Mouse (Mus musculus) layer of hippocampus, adult 9-10 months (tissue): ENCODE measurements around the gene Gm10197.

ENCODE experiments used
- DNase-seq: peaks from one replicate; pipeline ENCODE4 v3.0.0; 2022; ENCODE audit warnings: low spot score

Gm10197 gene

DNA sequence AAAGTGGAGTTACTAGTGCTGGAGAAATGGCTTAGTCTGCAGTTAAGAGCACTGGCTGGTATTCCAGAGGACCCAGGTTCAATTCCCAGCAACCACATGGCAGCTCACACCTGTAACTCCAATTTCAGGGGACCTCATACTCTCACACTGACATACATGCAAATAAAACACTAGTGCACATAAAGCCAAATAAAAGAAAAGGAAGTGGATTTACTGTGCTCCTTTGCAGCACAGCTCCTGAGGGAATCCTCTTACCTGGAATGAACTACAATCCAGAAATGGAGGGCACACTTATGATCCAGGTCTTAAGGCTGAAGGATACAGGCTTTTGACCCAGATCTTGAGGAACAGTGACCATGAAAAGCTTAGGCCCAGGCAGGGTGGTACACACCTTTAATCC, 22.1 kb upstream of the Gm10197 start:
- DNase-seq: no peak

DNA sequence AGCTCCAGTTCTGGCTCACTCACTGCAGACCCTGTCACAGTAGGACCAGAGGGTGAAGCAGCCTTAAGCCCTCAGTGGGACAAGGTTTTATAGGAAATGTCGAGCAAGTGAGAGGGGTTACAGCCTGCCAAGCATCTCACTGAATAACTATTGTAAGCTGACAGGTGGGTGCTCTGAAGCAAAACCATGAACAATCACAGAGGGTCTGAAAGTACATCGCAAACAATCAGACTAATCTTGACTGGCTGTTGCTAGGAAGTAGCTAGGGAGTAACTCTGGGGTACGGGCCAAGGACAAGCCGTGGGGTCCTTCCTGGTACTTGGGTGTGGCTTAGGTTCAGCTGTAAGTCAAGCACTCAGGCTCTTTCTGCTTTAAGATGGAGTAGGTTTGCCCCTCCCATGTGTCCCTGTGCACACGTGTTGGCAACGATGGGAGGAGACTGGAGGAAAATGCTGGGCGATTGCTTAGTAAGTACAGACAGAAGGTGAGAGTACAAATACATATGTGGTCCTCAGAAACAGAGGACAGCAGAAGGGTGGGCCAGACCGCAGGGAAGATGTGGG, 21.3 kb upstream of the Gm10197 start:
- DNase-seq: no peak

DNA sequence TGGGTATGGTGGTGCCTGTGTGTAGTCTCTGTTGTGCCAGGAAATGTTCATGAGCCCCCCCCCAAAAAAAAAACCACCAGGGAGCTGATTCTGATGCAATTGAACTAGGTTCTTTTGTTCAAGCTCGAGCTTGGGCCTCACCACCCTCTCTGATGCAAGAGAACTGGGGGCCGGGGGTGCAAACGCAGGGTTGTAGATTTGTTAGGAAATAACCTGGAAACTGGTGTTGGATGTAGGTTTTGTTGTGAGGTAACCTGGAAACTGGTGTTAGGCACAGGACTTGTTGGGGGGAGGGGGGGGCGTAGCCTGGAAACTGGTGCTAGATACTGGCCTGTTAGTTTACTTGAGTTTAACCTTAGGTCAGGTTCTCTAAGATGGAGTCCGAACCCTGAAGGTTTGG, 20.2 kb upstream of the Gm10197 start:
- no peak for DNase-seq

DNA sequence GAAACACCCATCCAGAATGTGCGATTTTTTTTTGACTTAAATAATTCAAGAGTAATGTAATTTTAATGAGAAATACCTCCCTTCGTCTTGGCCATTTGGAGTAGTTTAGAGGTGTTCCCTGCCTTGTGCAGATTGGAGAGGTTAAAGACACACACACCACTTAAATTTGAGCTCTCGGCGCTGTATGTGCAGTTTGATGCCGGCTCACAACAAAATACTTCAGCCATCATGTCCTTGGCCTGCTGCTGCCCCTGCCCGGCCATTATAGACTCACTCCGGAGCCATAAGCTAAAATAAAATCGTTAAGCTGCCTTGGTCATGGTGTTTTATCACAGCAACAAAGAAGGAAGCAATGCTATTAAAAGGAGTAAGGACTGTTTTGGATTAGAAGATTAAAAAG, 19.8 kb upstream of the Gm10197 start:
- no peak for DNase-seq

DNA sequence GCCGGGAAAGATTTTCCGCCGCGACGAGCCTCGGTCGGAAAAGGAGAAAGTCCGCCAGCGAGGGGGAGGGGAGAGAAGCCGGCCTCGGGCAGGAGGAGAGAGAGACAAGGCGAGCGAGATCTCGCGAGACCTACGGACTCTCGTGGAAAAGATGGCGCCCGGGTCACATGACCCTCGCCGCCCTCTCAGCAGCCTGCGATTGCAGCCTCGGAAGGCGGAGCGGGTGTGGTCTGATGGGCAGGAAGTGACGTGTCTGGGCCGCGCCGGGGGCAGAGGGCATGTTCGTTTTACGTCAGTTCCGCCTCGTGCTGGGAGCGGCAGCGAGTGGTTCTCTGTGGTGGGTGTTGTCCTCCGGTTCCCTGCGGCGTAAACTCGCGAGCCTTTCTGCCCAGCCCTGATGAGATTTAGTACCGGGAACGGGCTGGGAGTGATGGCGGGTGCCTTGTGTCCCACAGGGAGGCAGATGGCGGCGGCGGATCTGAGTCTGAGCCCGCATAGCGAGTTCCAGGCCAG, 19.0 kb upstream of the Gm10197 start, which contains the start of gene Smndc1:
Smndc1 (minus strand) TSS at position 84 of the 513 bp plus-strand sequence.
- peak; percentile 91 for DNase-seq

DNA sequence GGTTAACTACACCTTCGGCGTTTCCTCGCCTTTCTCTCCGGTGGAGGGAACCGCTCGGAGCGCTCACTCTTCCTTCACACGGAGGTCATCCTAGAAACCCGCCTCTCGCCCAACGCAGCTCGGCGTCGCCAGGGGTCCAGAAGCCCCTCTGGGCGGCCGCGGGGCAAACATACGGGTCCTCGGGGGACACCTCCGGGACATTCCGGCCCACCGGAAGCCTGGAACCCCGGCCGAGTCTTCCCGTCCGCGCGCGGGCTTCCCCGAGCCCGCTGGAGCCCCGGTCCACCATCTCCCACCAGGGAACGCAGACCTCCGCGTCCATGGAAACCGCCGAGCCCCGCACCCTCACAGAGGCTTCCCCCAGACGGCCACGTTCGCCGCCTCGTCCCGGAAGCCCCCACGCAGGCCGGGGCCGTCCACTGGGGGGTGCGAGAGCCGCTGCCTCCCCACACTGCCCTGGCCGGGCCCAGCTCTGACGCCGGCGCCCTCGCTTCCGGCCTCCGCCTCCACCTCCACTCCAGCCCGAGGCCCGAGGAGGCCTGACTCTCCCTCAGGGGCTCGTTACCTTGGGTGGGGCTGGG, 18.4 kb upstream of the Gm10197 start:
- DNase-seq: no peak

DNA sequence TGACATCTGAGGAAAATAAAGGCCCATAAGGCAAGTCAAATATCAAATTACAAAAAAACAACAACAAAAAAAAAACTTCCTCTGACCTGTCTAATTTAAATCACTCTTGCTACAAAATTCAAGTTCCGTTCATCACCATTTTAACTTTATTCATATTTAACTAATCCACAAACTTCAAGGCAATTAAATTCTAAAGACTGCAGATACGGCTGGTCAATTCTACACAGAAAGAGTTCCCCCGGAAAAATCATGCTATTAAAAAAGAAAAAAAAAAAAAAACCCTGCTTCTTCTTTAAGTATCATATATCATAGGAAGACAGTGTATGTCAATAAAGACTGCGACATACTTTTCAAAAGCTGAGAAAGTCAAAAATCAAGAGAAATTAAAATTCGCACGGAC, 17.9 kb upstream of the Gm10197 start:
- DNase-seq: no peak

DNA sequence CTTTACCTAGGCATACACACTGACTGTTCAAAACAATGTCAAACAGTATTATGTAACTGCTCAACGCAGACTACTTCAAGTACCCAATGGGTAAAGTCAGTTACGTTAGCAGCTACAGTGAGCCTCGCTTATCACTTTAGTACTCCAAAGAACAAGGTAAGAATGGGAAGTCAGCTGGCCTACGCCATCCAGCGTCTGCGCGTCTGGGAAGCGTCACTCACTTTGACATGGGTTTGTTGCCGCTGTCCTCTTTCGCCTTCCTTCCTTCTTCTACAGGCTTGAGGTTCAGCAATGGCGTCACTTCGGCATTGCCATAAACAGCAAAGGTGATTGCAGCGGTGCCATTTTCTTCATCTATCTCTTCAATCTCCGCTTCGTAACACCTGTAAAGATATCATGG, 11.8 kb upstream of the Gm10197 start:
- no peak for DNase-seq

DNA sequence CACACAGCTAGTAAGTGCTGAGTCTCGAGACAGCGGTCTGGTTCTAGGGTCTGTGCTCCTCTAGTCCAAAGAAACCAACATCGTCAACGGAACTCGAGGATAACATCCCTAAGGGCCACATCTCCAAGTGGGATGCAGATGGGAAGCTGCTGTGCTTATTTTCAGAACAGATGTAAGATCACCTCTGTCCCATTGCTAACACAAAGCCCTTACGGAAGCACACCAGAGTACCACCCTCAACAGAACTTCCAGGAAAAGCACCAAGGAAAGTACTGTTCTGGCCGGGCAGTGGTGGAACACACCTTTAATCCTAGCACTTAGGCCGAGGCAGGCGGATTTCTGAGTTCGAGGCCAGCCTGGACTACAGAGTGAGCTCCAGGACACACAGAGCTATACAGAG, 6.9 kb upstream of the Gm10197 start:
- DNase-seq: no peak

DNA sequence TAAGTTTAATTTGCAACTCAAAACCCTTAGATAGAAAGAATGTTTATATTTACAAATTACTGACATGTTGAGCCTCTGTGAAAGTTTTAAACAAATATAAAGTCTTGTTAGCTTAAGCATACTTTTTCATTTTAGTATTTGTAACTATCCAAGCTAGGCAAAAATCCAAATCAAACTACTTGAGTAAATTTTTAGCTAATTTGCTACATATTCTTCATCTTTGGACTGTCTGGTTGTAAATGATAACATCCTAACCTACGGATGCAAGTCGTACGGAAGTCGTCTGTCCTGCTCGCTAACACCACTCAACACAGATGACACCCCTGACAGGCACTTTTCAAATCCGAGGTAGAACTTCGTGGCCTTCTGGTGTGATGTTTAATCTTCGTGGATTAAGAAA, 6.1 kb upstream of the Gm10197 start:
- no peak for DNase-seq

DNA sequence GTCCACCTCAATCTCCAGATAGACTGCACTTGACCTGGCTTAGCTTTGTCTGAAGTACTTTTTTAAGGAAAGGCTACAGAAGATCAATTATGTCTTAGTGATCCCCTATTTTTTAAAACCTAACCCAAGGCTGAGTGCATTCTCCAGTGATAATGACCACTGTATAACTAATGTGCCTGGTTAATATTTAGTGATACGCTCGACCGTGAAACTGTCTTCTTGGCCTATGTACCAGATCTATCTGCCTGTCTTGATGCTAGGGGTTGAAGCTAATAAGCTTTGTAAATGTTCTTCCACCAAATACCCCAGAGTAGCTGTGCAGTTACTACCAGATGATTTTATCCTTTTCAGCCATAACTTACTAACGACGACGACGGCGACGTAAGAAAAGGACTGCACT, 4.2 kb upstream of the Gm10197 start:
- DNase-seq: no peak

DNA sequence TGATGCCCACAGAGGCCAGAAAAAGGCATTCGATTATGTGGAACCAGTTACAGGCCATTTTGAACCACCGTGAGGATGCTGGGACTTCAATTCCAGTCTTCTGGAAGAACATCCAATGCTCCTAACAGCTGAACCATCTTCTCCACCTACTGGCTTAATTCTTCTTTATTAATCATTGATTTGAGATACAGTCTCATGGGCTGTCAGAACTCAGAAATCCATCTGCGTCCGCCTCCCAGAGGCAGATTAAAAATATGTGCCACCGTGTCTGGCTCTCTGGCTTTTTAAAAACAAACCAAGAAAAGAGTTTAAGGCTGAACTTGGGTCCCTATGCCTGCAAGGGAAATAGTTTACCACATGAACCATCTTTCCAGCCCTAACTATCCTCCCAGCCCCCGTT, 3.7 kb upstream of the Gm10197 start:
- no peak for DNase-seq

DNA sequence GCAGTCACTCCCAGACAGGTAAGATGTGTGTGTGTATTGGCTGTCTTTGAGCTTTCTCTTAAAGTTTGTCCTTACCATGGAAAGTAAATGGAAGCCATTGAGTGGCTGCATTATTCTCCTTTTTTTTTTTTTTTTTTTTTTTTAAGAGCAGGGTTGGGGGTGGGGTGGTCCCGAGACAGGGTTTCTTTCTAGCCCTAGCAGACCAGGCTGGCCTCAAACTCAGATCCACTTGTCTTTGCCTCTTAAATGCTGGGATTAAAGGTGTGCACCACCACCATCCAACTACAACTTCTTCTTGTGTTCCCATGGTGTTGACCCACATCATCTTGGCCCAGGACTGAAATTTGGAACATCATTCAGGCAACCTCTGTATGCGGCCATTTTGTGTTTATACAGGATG, 2.0 kb upstream of the Gm10197 start:
- DNase-seq: no peak

DNA sequence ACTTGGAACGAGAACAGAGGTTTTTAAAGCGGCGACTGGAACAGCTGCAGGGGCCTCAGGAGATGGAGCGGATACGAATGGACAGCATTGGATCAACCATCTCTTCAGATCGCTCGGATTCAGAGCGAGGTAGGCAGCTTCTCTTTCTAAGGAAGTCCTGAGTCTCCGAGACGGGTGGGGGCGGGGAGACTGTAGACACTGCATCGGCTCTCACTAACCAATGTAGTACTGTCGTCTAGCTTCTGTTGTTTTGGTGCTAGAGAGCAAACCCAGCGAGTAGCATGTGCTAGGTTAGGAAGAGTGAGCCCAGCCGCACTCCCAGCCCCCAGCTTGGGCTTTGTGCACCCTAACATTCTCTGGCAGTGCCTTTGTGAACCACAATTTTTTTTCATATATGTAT, 1.3 kb downstream of the Gm10197 start:
- DNase-seq: no peak

DNA sequence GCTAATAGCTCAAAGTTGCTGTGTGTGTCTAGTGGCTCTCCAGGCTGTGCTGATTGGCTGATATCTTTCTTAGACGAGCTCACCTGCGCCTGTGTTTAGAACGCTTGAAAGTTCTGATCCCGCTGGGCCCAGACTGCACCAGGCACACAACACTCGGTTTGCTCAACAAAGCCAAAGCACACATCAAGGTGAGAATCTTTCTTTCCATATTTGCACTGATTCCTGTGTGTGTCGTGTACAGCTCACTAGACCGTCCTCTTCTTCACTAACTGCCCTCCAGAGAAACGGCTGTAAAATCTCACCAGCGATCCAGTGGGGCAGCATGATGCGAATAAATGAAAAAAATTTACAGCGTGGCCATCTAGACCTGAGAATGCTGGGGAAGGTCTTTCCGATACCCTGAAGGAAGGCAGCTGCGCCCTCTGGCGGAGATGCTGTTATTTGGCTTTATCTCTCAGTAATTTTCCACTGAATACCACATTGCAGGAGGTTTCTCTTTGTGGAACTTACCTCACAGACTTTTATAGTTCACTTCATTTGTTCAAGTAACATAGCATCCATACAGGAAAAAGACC, 2.0 kb downstream of the Gm10197 start:
- DNase-seq: peak; percentile 84

DNA sequence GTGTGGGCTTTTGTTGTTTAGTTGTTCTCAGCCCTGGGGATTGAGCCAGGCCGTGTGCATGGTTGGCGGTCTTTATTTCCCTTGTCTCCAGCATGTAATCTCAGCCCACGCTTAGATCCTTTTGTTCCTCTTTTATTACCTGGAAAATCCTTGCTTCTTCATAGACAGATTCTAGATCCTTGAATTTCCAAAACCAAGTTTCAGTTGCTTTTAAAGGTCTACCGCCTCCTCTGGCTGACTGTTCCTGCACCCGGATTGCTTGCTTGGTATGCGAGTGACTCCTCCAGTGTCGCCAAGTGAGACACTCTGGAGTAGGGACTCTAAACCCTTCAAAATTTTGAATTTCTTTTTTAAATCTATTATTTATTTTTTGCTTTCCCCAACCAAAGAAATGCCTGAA, 4.7 kb downstream of the Gm10197 start:
- no peak for DNase-seq

DNA sequence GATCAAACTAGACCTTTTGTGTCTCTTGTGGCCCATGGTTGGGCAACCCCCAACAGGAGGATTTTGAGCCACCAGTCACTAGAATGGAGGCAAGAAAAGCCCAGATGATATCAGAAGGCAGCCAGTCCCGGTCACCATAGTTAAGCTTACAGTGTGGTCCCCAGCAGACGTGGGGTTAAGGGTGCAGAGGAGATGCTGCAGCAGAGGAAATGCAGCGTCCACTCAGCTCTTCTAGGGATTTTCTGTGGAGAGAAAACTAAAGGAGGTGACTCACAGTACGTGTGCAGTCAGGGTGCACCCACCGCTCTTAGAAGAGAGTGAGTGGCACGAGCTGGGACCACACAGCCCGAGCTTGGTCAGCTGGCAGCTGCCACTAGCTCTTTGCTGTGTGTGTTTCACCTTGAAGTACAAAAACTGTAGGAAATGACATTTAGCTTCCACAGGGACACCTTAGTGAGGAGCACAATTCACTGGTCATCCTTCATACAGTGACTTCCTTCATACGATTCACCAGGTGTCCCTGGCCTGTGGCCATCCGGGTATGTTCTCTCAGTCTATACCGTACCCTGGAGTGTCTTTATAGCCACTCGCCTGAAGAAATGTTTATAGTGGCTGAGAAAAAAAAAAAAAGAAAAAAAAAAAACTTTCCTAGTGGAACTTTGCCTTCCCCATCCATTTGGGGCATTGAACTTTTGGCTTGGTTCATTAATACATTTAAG, 5.3 kb downstream of the Gm10197 start:
- DNase-seq: no peak

DNA sequence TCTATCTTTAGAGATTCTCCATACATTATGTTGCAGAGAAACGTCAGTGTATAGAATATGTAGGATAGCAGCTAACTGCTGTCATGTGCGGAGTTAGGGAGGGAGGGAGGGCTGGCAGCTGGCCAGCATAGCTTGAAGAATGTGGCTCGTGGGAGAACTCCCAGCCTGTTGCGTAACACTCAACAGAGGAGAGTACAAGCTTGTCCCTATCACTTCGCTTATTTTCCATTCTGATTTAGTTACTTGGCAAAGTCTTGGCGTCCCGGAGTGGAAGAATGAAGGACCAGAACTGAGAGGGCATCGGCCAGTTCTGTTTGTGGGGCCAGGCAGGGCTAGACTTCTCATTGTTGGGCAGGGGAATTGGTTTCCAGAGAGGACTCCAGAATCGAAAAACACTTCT, 6.6 kb downstream of the Gm10197 start:
- no peak for DNase-seq

DNA sequence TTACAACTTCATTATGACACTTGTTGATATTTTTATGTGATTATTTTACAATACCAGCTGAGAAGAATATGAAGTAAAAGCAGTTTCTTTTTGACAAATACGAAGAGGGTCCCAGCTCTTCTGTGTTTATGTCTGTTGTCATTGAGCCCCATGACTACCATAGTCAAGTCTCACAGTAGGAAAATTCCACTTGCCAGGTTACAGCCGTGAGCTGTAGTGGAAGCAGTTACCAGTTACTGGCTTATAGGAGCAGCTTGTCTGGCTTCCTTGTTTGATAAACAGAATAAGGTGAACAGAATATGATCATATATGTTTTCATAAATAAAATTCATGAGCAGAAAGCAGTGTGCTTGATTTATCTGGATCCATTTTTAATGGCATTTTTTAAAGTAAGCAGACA, 7.0 kb downstream of the Gm10197 start:
- no peak for DNase-seq

DNA sequence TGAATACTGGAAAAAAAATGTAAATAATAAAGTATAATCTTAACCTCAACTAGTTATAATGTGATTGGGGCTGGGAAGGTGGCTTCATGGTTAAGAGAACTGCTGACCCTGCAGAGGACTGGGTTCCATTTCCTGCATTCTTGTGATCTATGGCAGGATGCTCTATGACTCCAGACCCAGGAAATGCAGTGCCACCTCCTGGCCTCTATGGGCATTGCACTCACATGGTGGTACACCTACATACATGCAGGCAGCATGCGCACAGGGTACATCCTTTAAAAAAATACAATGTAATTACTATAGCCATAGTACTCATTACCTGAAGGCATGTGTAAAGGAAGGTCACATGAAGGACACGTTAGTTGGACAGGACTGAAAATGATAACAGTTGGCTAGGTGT, 8.6 kb downstream of the Gm10197 start:
- no peak for DNase-seq

DNA sequence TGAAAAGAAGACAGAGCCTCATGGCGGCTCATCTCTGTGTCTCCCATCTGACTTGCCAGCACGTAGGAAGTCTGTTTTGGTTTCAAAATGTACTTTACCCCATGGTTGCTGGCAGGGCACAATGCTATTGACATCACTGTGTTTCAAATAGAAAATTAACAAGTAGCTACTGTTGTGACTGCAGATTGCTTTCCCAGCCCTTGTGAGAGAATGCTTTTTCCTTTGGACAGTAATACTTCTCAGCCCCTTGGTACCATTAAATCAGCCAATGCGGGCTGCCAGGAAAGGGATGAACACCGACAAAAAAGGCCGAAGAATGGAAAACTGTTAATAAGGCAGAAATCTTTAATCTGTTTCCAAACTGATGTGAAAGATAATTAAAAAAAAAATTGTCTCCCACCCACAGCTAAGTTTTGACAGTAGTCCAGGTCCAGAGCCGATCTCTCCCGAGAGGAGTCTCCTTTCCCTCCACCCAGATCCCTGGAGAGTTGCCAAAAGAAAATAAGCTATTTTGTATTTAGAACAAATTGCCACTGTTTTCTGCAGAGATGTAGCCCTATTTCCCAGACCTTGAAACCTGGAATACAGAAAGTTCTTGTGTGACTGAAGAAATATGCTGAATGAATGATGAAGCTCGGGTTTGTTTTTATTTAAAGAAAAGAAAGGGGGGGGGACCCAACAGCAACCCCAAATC, 11.2 kb downstream of the Gm10197 start:
- peak; percentile 54 for DNase-seq

DNA sequence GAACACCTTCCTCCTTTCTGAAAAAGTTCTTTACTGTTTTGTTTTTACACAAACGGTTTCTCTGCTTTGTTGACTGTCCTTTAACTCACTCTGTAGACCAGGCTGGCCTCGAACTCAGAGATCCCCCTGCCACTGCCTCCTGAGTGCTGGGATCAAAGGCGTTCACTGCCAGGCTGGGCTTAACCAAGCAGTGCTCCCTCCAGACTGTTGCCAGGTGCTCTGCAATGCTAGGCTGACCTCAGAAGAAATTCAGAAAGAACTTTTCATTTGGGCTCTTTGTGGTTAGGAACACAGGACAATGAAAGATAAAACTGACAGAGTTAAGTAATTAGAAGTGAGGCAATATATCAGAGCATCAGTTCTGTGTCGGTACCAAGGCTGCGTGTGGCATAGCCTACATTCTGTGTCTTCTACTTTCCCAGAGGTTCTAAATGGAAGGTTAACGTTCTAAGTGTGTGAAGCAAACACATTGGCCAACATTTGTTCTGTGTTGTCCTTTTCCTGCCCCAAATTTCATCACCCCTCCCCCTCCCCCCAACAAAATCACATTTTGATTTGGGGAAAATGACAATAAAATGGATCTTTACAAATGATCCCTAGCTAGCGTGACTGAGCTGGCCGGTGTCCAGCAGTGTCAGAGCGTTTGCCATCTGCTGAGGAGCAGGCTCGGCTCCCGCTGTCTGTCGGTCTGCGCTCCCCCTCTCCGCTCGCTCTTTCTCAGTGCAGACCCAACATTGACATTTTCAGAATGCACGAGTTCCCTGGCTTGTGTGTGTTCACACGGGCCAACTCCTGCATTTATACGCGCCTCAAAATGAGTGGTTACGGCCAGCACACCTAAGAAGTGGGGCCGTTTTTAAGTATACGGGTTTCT, 12.2 kb downstream of the Gm10197 start:
- DNase-seq: peak; percentile 55
